Mouse (Mus musculus) heart, postnatal 4 days (tissue): ENCODE data around the gene Garnl3. TPM values are rescaled to one million over a fixed set of nuclear protein-coding genes. Genes with fewer than 3 reads are reported as not detected.

Source experiments
- DNase-seq: peaks from one replicate; pipeline ENCODE4 v3.0.0; 2021
- total RNA-seq, 2 experiments: library from RNA; stranded (reverse); gene quantifications; 2 replicates each; pipeline ENCODE4 v1.2.3; 2021

Garnl3 gene
- total RNA-seq, 2 experiments from 2014 or later, result 9.7 to 11.6 TPM

- no peak for DNase-seq
Observed at GRCm38 (mm10) chr2:32968024-32968614, 163.3 kb downstream of the Garnl3 start.

- peak; percentile 88 for DNase-seq
Observed at GRCm38 (mm10) chr2:32966689-32967631, 164.5 kb downstream of the Garnl3 start.

GRCm38 (mm10) chr2:32966184-32966688 is 165.2 kb downstream of the Garnl3 start:
- DNase-seq, result no peak

- no peak for DNase-seq
Observed at GRCm38 (mm10) chr2:32965511-32966183, 165.8 kb downstream of the Garnl3 start.

- no peak for DNase-seq
Observed at GRCm38 (mm10) chr2:32964659-32965457, 166.6 kb downstream of the Garnl3 start.

GRCm38 (mm10) chr2:32963981-32964380 is 167.5 kb downstream of the Garnl3 start:
- no peak for DNase-seq

- DNase-seq, result no peak
Observed at GRCm38 (mm10) chr2:32963544-32963943, 167.9 kb downstream of the Garnl3 start.

- DNase-seq, result no peak
Observed at GRCm38 (mm10) chr2:32962875-32963220, 168.6 kb downstream of the Garnl3 start.

- DNase-seq, result peak; percentile 39
Observed at GRCm38 (mm10) chr2:32962062-32962874, 169.2 kb downstream of the Garnl3 start.

GRCm38 (mm10) chr2:32961192-32961995 is 170.1 kb downstream of the Garnl3 start, which contains the start of the genes Rpl12 and Lrsam1:
Gene Rpl12 (plus strand): TSS chr2:32961559.
Gene Lrsam1 (minus strand): TSS chr2:32961614.
- DNase-seq, result peak; percentile 97

- no peak for DNase-seq
Observed at GRCm38 (mm10) chr2:32960273-32960672, 171.2 kb downstream of the Garnl3 start.

- peak; percentile 51 for DNase-seq
Observed at GRCm38 (mm10) chr2:32957344-32957743, 174.1 kb downstream of the Garnl3 start.

GRCm38 (mm10) chr2:32954581-32954980 is 176.9 kb downstream of the Garnl3 start:
- DNase-seq, result no peak

- no peak for DNase-seq
Observed at GRCm38 (mm10) chr2:32947454-32947853, 184.0 kb downstream of the Garnl3 start.

GRCm38 (mm10) chr2:32940483-32940882 is 191.0 kb downstream of the Garnl3 start:
- DNase-seq, result no peak

- peak; percentile 57 for DNase-seq
Observed at GRCm38 (mm10) chr2:32939418-32939817, 192.0 kb downstream of the Garnl3 start.

GRCm38 (mm10) chr2:32938741-32939140 is 192.7 kb downstream of the Garnl3 start:
- DNase-seq, result no peak
